Mouse (Mus musculus) intestine, embryonic 16.5 days (tissue): Measurements from ENCODE around the gene Rbm33. TPM values are rescaled to one million over a fixed set of nuclear protein-coding genes. Genes with fewer than 3 reads are reported as not detected.

ENCODE experiments used
- ATAC-seq: fragments of 200-750 bp; cut with Nextera tagmentation; 2 replicates; pipeline ENCODE4 v1.8.0; 2017; ENCODE audit warnings: moderate TSS enrichment, moderate library complexity
- H3K27ac ChIP-seq: fragments of 300-500 bp; sonication (generic); 2 replicates; pipeline ENCODE4 v1.5.1; 2014; ENCODE audit warnings: mild to moderate bottlenecking, low read length
- H3K27me3 ChIP-seq: fragments of 300-500 bp; sonication (generic); replicated peaks from 2 replicates; pipeline ENCODE4 v1.6.1; 2014; ENCODE audit warnings: low read length, control low read depth, mixed read lengths; ENCODE audit not compliant: control insufficient read depth, insufficient read depth
- H3K36me3 ChIP-seq: fragments of 300-500 bp; sonication (generic); 2 replicates; pipeline ENCODE4 v1.6.1; 2014; ENCODE audit warnings: low read length, control low read depth; ENCODE audit not compliant: control insufficient read depth, insufficient read depth
- H3K4me1 ChIP-seq: fragments of 300-500 bp; sonication (generic); 2 replicates; pipeline ENCODE4 v1.6.1; 2014; ENCODE audit warnings: low read length, control low read depth, mixed read lengths; ENCODE audit not compliant: control insufficient read depth, insufficient read depth
- H3K4me2 ChIP-seq: fragments of 300-500 bp; sonication (generic); 2 replicates; pipeline ENCODE4 v1.6.1; 2014; ENCODE audit warnings: low read depth, low read length, control low read depth
- H3K4me3 ChIP-seq: fragments of 300-500 bp; sonication (generic); 2 replicates; pipeline ENCODE4 v1.5.1; 2014; ENCODE audit warnings: mild to moderate bottlenecking, low read length
- H3K9ac ChIP-seq: fragments of 300-500 bp; sonication (generic); 2 replicates; pipeline ENCODE4 v1.6.1; 2014; ENCODE audit warnings: low read depth, low read length
- H3K9me3 ChIP-seq: fragments of 300-500 bp; sonication (generic); 2 replicates; pipeline ENCODE4 v1.6.1; 2016; ENCODE audit warnings: low read length, control low read depth; ENCODE audit not compliant: control insufficient read depth
- WGBS: fragments of 180-500 bp; shearing (Covaris S2); extraction: QIAGEN DNeasy Blood & Tissue Kit; methylation state at CpG from one replicate; pipeline ENCODE4 v1.1.7; 2014; 5-methylcytosine and 5-hydroxymethylcytosine counted together
- polyA plus RNA-seq: library from polyadenylated mRNA; unstranded; fragments of >200 nt; fragmentation: Nextera tagmentation; extraction: Ambion mirVana; gene quantifications from 2 replicates; pipeline ENCODE4 v1.2.1, GENCODE M21; 2015

The Rbm33 gene
- 6.5 and 6.8 TPM in 2 replicates for polyA plus RNA-seq

DNA sequence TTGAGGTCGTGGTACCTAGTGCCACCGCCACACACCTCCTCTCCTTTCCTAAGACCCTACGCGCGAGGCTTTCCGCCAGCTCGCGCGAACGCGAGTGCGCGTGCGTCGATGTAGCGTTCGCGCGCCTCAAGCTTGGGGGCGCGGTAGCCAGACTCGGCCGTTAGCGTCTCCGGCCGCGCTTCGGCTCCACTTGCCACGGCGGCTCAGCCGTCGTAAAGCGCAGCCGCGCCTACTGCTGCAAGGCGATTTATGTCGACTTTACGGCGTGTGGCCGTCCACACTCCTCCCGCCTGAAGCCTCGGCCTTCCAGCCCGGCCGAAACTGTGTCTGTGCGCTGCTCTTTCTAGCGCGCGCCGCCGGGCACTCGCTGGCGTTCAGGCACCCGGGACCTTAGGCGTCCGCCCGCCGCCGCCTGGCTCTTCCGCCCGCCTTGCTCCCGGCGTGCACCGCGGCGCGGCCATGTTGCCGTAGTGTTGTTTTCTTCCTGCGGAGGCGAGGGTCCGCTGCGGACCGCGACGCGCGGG is at the start of gene Rbm33:
TSS of gene Rbm33 (plus strand) at position 400 of the 524 bp plus-strand sequence.
- H3K9ac ChIP-seq, result peak within 1 kb of the TSS; percentile 100
- under 1% methylated on average over 76 of the region's 76 CpGs for WGBS
- no peaks in the 10 kb centered on the region for H3K9me3 ChIP-seq
- H3K4me2 ChIP-seq, result peak within 1 kb of the TSS; percentile 83
- H3K27me3 ChIP-seq, result no peaks in the 10 kb centered on the region
- ATAC-seq, result peak; percentile 94
- peak within 1 kb of the TSS; percentile 100 for H3K27ac ChIP-seq
- no peaks in the 10 kb centered on the region for H3K36me3 ChIP-seq
- peak within 1 kb of the TSS; percentile 92 for H3K4me3 ChIP-seq
- H3K4me1 ChIP-seq, result peaks cover 8% of the 10 kb centered on the region

GRCm38 (mm10) chr5:28267576-28267975 is 49.3 kb upstream of the Rbm33 start:
- H3K4me1 ChIP-seq, result no peaks in the 10 kb centered on the region
- WGBS, result 21% methylated on average over 2 of the region's 2 CpGs

DNA sequence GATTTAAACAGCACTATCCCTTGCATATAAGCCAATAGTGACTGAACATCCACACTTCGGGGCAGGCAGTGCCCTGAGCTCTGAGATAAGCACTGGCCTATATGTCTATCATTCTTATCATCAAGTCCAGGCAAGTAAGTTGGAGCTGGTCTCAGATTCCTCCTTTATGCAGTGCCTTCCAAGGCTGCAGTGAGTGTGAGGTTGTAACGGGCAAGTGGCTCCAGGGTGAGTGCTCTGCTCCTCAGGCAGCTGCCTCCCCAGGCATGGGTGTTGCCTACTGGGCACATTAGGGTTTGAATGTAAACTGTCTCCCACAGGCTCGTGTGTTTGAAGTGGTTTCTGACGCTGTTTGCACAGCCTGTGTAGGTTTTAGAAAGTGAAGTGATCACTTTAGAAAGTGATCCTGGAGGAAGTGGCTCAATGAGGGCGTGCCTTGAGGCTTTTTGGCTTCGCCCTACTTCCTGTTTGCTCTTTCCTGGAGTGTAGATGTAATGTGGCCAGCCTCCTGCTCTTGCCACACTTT is 47.4 kb upstream of the Rbm33 start:
- WGBS, result 46% methylated on average over 6 of the region's 6 CpGs
- no peak overlapping the region for H3K4me2 ChIP-seq

More at GRCm38 (mm10) chr5:28267576-28267975, 49.3 kb upstream of the Rbm33 start:
- H3K27ac ChIP-seq, result no peak overlapping the region
- no peak overlapping the region for H3K4me2 ChIP-seq
- no peak for ATAC-seq
- no peak overlapping the region for H3K4me3 ChIP-seq
- no peaks in the 10 kb centered on the region for H3K9me3 ChIP-seq
- no peak overlapping the region for H3K9ac ChIP-seq
- no peaks in the 10 kb centered on the region for H3K36me3 ChIP-seq
- no peaks in the 10 kb centered on the region for H3K27me3 ChIP-seq

DNA sequence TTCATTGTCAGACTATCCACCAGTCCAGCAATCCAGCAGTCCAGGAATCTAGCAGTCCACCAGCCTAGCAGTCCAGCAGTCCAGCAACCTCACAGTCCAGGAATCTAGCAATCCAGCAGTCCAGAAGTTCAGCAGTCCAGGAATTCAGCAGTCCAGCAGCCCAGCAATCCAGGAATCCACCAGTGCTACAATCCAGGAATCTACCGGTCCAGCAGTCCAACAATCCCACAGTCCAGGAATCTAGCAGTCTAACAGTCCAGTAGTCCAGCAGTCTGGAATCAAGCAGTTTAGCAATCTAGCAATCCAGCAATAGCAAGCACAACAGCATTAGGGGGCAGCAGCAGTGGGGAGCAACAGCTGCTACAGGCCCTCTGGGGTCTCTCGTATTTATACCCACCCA is 44.1 kb upstream of the Rbm33 start:
- H3K4me3 ChIP-seq, result no peak overlapping the region
- no peaks in the 10 kb centered on the region for H3K27me3 ChIP-seq
- no peak overlapping the region for H3K9ac ChIP-seq
- 72% methylated on average over 2 of the region's 2 CpGs for WGBS
- H3K9me3 ChIP-seq, result no peaks in the 10 kb centered on the region
- no peaks in the 10 kb centered on the region for H3K4me1 ChIP-seq
- H3K36me3 ChIP-seq, result no peaks in the 10 kb centered on the region
- H3K4me2 ChIP-seq, result no peak overlapping the region
- ATAC-seq, result no peak
- H3K27ac ChIP-seq, result no peak overlapping the region

More for the DNA sequence above, 47.4 kb upstream of the Rbm33 start:
- H3K27me3 ChIP-seq, result no peaks in the 10 kb centered on the region
- H3K36me3 ChIP-seq, result no peaks in the 10 kb centered on the region
- H3K4me1 ChIP-seq, result no peaks in the 10 kb centered on the region
- no peaks in the 10 kb centered on the region for H3K9me3 ChIP-seq
- H3K27ac ChIP-seq, result no peak overlapping the region
- no peak overlapping the region for H3K4me3 ChIP-seq
- ATAC-seq, result no peak
- no peak overlapping the region for H3K9ac ChIP-seq

DNA sequence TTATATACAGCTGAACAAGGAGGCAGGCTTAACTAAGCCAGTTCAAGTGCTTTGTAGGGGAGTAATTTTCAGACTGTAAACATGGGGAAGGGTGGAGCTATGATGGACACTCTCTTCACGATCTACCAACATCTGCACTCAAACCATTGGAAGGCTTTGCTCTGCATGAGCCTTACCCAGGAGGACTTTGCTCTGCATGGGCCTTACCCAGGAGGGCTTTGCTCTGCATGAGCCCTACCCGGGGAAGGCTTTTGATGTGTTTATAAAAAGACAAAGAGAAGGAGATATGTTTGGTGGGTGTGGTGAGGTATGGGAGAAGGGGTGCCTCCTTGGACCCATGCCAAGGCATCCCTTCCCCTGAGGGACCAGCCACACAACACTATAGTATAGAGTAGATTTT is 39.6 kb upstream of the Rbm33 start:
- Histone ChIP-seq H3K27me3 (no peaks in the 10 kb centered on the region), H3K4me3 (no peak overlapping the region), H3K9ac (no peak overlapping the region), H3K4me1 (no peaks in the 10 kb centered on the region), H3K27ac (no peak overlapping the region), H3K9me3 (no peaks in the 10 kb centered on the region), H3K4me2 (no peak overlapping the region), H3K36me3 (no peaks in the 10 kb centered on the region)
- peak; percentile 68 for ATAC-seq
- 34% methylated on average over 2 of the region's 2 CpGs for WGBS

- H3K27me3 ChIP-seq, result no peaks in the 10 kb centered on the region
- 0 out of 2 replicates have a peak, but pooled peaks cover 4% of the 10 kb centered on the region for H3K4me1 ChIP-seq
- H3K36me3 ChIP-seq, result no peaks in the 10 kb centered on the region
- 43% methylated on average over 3 of the region's 3 CpGs for WGBS
- H3K9ac ChIP-seq, result no peak overlapping the region
- no peak overlapping the region for H3K27ac ChIP-seq
- H3K4me3 ChIP-seq, result no peak overlapping the region
- H3K9me3 ChIP-seq, result no peaks in the 10 kb centered on the region
- H3K4me2 ChIP-seq, result no peak overlapping the region
- no peak for ATAC-seq
These were observed 27.8 kb upstream of the Rbm33 start for GRCm38 (mm10) chr5:28289111-28289510.

- WGBS, result 56% methylated on average over 1 of the region's 1 CpGs
- no peaks in the 10 kb centered on the region for H3K36me3 ChIP-seq
- ATAC-seq, result peak; percentile 63
- H3K4me1 ChIP-seq, result 0 out of 2 replicates have a peak, but pooled peaks cover 4% of the 10 kb centered on the region
- H3K9me3 ChIP-seq, result no peaks in the 10 kb centered on the region
- no peak overlapping the region for H3K9ac ChIP-seq
- H3K4me3 ChIP-seq, result no peak overlapping the region
- H3K27ac ChIP-seq, result peak overlapping the region; percentile 46
- no peaks in the 10 kb centered on the region for H3K27me3 ChIP-seq
- no peak overlapping the region for H3K4me2 ChIP-seq
These were observed 26.3 kb upstream of the Rbm33 start for GRCm38 (mm10) chr5:28290630-28291029.

- 0 out of 2 replicates have a peak, but pooled peaks cover 4% of the 10 kb centered on the region for H3K4me1 ChIP-seq
- H3K27me3 ChIP-seq, result no peaks in the 10 kb centered on the region
- ATAC-seq, result peak; percentile 76
- H3K4me2 ChIP-seq, result peak overlapping the region; percentile 3; the same call in 1 of the 2 replicates
- 54% methylated on average over 5 of the region's 5 CpGs for WGBS
- peak overlapping the region; percentile 47 for H3K27ac ChIP-seq
- H3K9me3 ChIP-seq, result no peaks in the 10 kb centered on the region
- H3K36me3 ChIP-seq, result no peaks in the 10 kb centered on the region
- H3K9ac ChIP-seq, result no peak overlapping the region
- H3K4me3 ChIP-seq, result no peak overlapping the region
These were observed 25.6 kb upstream of the Rbm33 start for GRCm38 (mm10) chr5:28291118-28291850.

GRCm38 (mm10) chr5:28292281-28292680 is 24.6 kb upstream of the Rbm33 start:
- Histone ChIP-seq H3K4me3 (no peak overlapping the region), H3K4me1 (0 out of 2 replicates have a peak, but pooled peaks cover 4% of the 10 kb centered on the region), H3K4me2 (no peak overlapping the region), H3K9me3 (no peaks in the 10 kb centered on the region), H3K36me3 (no peaks in the 10 kb centered on the region), H3K9ac (no peak overlapping the region), H3K27ac (no peak overlapping the region), H3K27me3 (no peaks in the 10 kb centered on the region)
- ATAC-seq, result no peak
- WGBS, result 34% methylated on average over 3 of the region's 3 CpGs
